In the genomic region with DNA sequence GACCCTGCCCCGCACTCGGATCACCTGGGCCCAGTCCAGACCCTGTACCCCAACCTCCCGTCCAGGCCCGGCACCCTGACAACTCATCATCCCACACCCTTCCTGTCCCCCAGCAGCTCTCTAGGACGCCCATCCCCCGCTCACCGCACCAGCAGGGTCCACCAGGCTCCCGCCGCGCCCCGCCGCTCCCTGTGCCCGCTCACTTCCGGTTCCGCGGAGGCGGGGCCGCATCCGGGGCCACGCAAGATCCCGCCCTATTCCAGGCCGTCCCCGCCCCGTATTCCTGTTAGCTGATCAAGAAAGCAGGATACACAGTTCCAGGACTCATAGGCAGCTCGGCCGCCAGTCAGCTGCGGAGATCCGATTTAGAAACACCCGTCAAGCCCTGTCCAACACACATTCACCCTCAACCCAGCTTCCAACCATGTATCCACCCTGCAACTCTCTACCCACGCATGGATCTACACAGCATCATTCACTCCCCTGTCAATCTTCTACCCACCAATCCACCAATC, we compare ENCODE assay signal across 8 mouse cellular contexts. TPM values are rescaled to one million over a fixed set of nuclear protein-coding genes. Genes with fewer than 3 reads are reported as not detected.
DNase-seq lines count a peak whose midpoint lies in the region; ATAC-seq and TF ChIP-seq lines count a peak whose summit lies in the region.

A gene (minus strand): TSS at position 465 of the 515 bp plus-strand sequence.

- peaks cover 35% of the 10 kb centered on the region for H3K36me3 ChIP-seq in G1E (replicated peaks)
- H3K36me3 ChIP-seq in forebrain, postnatal 0 days (ENCODE audit: insufficient read depth) = peaks cover 6% of the 10 kb centered on the region; the same call in 1 of the 2 replicates
- H3K36me3 ChIP-seq in liver, embryonic 16.5 days (ENCODE audit: control insufficient read depth, insufficient read depth) = no peaks in the 10 kb centered on the region; the same call in 1 of the 2 replicates
- H3K36me3 ChIP-seq in neural tube, embryonic 15.5 days = peaks cover 6% of the 10 kb centered on the region

- TF ChIP-seq CTCF in G1E (IDR thresholded peaks at IDR 0.05; ENCODE audit: low read depth, low read length) = no peak
- TF ChIP-seq CTCF in forebrain, postnatal 0 days (IDR thresholded peaks at IDR 0.05; ENCODE audit: low read depth) = no peak

- no peaks in the 10 kb centered on the region for H3K27me3 ChIP-seq in G1E (ENCODE audit: insufficient read depth, low read length)
- no peaks in the 10 kb centered on the region for H3K27me3 ChIP-seq in forebrain, postnatal 0 days (ENCODE audit: insufficient read depth, low read length)
- no peaks in the 10 kb centered on the region for H3K27me3 ChIP-seq in liver, embryonic 16.5 days (ENCODE audit: control insufficient read depth, insufficient read depth, low read depth, low read length)
- no peaks in the 10 kb centered on the region for H3K27me3 ChIP-seq in neural tube, embryonic 15.5 days (replicated peaks)

- intact Hi-C loops in heart, postnatal 25 days (cut with DNase I) = loop anchor here (10.0 kb wide), 1 partner anchor 434 kb away; no protein-coding TSS in a partner anchor

- peak within 1 kb of the TSS; percentile 82 for H3K4me3 ChIP-seq in G1E (ENCODE audit: low read depth, low read length)
- peak within 1 kb of the TSS; percentile 84 for H3K4me3 ChIP-seq in forebrain, postnatal 0 days (ENCODE audit: low read depth, low read length)
- peak within 1 kb of the TSS; percentile 85 for H3K4me3 ChIP-seq in liver, embryonic 16.5 days (ENCODE audit: low read depth, low read length)
- H3K4me3 ChIP-seq in neural tube, embryonic 15.5 days (replicated peaks) = peak within 1 kb of the TSS; percentile 95

- H3K4me2 ChIP-seq in forebrain, postnatal 0 days (ENCODE audit: low read depth) = peak within 1 kb of the TSS; percentile 85
- peak within 1 kb of the TSS; percentile 88 for H3K4me2 ChIP-seq in liver, embryonic 16.5 days (ENCODE audit: low read depth, low read length)
- peak within 1 kb of the TSS; percentile 86 for H3K4me2 ChIP-seq in neural tube, embryonic 15.5 days

- peaks cover 30% of the 10 kb centered on the region for H3K4me1 ChIP-seq in G1E (ENCODE audit: insufficient read depth, low read depth, low read length)
- 0 out of 2 replicates have a peak, but pooled peaks cover 7% of the 10 kb centered on the region for H3K4me1 ChIP-seq in forebrain, postnatal 0 days (ENCODE audit: insufficient read depth)
- H3K4me1 ChIP-seq in liver, embryonic 16.5 days (ENCODE audit: control insufficient read depth, low read depth, low read length) = peaks cover 16% of the 10 kb centered on the region
- peaks cover 25% of the 10 kb centered on the region for H3K4me1 ChIP-seq in neural tube, embryonic 15.5 days

- H3K9me3 ChIP-seq in G1E (replicated peaks) = no peaks in the 10 kb centered on the region
- H3K9me3 ChIP-seq in forebrain, postnatal 0 days (ENCODE audit: low read length) = no peaks in the 10 kb centered on the region
- H3K9me3 ChIP-seq in liver, embryonic 16.5 days (replicated peaks; ENCODE audit: control insufficient read depth, low read length) = no peaks in the 10 kb centered on the region
- no peaks in the 10 kb centered on the region for H3K9me3 ChIP-seq in neural tube, embryonic 15.5 days (replicated peaks)

- WGBS in forebrain, postnatal 0 days = 2% methylated on average over 30 of the region's 30 CpGs
- 4% methylated on average over 30 of the region's 30 CpGs for WGBS in liver, embryonic 16.5 days (ENCODE audit: insufficient replicate concordance)
- WGBS in neural tube, embryonic 15.5 days = under 1% methylated on average over 30 of the region's 30 CpGs

- H3K27ac ChIP-seq in forebrain, postnatal 0 days (ENCODE audit: low read depth, low read length) = peak within 1 kb of the TSS; percentile 81
- H3K27ac ChIP-seq in liver, embryonic 16.5 days (ENCODE audit: low read length) = peak within 1 kb of the TSS; percentile 70
- peak within 1 kb of the TSS; percentile 82 for H3K27ac ChIP-seq in neural tube, embryonic 15.5 days (replicated peaks)

- H3K9ac ChIP-seq in forebrain, postnatal 0 days = peak within 1 kb of the TSS; percentile 92
- H3K9ac ChIP-seq in liver, embryonic 16.5 days (ENCODE audit: low read depth, low read length) = peak within 1 kb of the TSS; percentile 86
- H3K9ac ChIP-seq in neural tube, embryonic 15.5 days (replicated peaks) = peak within 1 kb of the TSS; percentile 98

- peak; percentile 86 for DNase-seq in G1E (ENCODE audit: low spot score)
- peak; percentile 82 for DNase-seq in cerebellum, adult 8-10 months
- peak; percentile 92 for DNase-seq in forebrain, postnatal 0 days
- peak; percentile 84 for DNase-seq in heart, postnatal 25 days (ENCODE audit: low spot score)
- DNase-seq in layer of hippocampus, adult 11-12 months (ENCODE audit: low spot score) = peak; percentile 87
- DNase-seq in testis, postnatal 14 days (ENCODE audit: low spot score) = peak; percentile 87

- ATAC-seq in G1E (ENCODE audit: extremely low read depth, insufficient number of reproducible peaks, low FRiP score, poor library complexity, severe bottlenecking) = peak; percentile 54
- ATAC-seq in forebrain, postnatal 0 days = peak; percentile 99
- ATAC-seq in liver, embryonic 16.5 days (ENCODE audit: low read depth) = peak; percentile 92
- ATAC-seq in neural tube, embryonic 15.5 days (ENCODE audit: low FRiP score) = peak; percentile 97

RNA-seq across cellular contexts. Expression of the gene that starts here (rescaled TPM):
- 14.3 and 23.8 TPM in 2 replicates for total RNA-seq in G1E (2014; fragmentation: Nextera tagmentation)
- total RNA-seq in G1E (2017) = 31.8 and 34.1 TPM in 2 replicates
- 107 and 119 TPM in 2 replicates for polyA plus RNA-seq in G1E (2012)
- 109 and 132 TPM in 2 replicates for total RNA-seq in forebrain, postnatal 0 days (2014; rRNA removed)
- 143 and 164 TPM in 2 replicates for polyA plus RNA-seq in forebrain, postnatal 0 days (2015; fragmentation: Nextera tagmentation; extraction: Ambion mirVana)
- 10 to 100 TPM; 29.5 to 32.4 TPM for total RNA-seq in heart, postnatal 25 days (2021)
- polyA plus RNA-seq in liver, embryonic 16.5 days (2015; fragmentation: Nextera tagmentation; extraction: Ambion mirVana) = 33.7 and 34.1 TPM in 2 replicates
- 144 and 151 TPM in 2 replicates for polyA plus RNA-seq in neural tube, embryonic 15.5 days (2015; fragmentation: Nextera tagmentation; extraction: Ambion mirVana)

Comparison
In these comparisons a context has a peak if more than half of its experiments do, and no peak if none do; other contexts are left out.
1. Peak in every context shown above with its lines: DNase-seq, ATAC-seq, H3K4me3 ChIP-seq and H3K27ac ChIP-seq.